ENCODE assay signal across 20 mouse cellular contexts in genomic region chr9:10905696-10906095, GRCm38 (mm10). TPM values are rescaled to one million over a fixed set of nuclear protein-coding genes. Genes with fewer than 3 reads are reported as not detected.
DNase-seq lines count a peak whose midpoint lies in the region; ATAC-seq and TF ChIP-seq lines count a peak whose summit lies in the region.
"Had no signal": no experiment of that assay in that cellular context is flagged by ENCODE, and none has a peak within 500 bp of the region (broad histone marks: within the 10 kb centered on the region; RNA-seq: fewer than 3 reads in every experiment).

No protein-coding gene starts in this region.

- no peak overlapping the region for H3K9ac ChIP-seq in hindbrain, embryonic 14.5 days
- H3K9ac ChIP-seq in hindbrain, embryonic 12.5 days, result no peak overlapping the region
- no peak overlapping the region for H3K9ac ChIP-seq in hindbrain, postnatal 0 days (replicated peaks; ENCODE audit: low read length)
- H3K9ac ChIP-seq: midbrain, embryonic 12.5 days; neural tube, embryonic 12.5 days had no signal

- no peaks in the 10 kb centered on the region for H3K9me3 ChIP-seq in hindbrain, embryonic 14.5 days (ENCODE audit: control insufficient read depth, low read length)
- no peaks in the 10 kb centered on the region for H3K9me3 ChIP-seq in hindbrain, embryonic 12.5 days (replicated peaks)
- H3K9me3 ChIP-seq in hindbrain, postnatal 0 days (ENCODE audit: low read length), result no peaks in the 10 kb centered on the region
- H3K9me3 ChIP-seq: midbrain, embryonic 12.5 days; neural tube, embryonic 12.5 days had no signal

- WGBS in hindbrain, embryonic 14.5 days, result 57% methylated on average over 9 of the region's 9 CpGs
- 78% methylated on average over 9 of the region's 9 CpGs for WGBS in hindbrain, embryonic 12.5 days
- 38% methylated on average over 9 of the region's 9 CpGs for WGBS in hindbrain, postnatal 0 days

- H3K4me3 ChIP-seq in hindbrain, embryonic 14.5 days (replicated peaks; ENCODE audit: low read length), result no peak overlapping the region
- no peak overlapping the region for H3K4me3 ChIP-seq in hindbrain, embryonic 12.5 days
- 0 out of 2 replicates have a peak overlapping the region, but pooled peaks have one; percentile 3 for H3K4me3 ChIP-seq in hindbrain, postnatal 0 days (ENCODE audit: low read length)

- peaks cover 8% of the 10 kb centered on the region; the same call in 1 of the 2 replicates for H3K4me1 ChIP-seq in hindbrain, embryonic 14.5 days (replicated peaks; ENCODE audit: control insufficient read depth, insufficient read depth, low read length)
- H3K4me1 ChIP-seq in hindbrain, embryonic 12.5 days, result peaks cover 9% of the 10 kb centered on the region; the same call in 1 of the 2 replicates
- peaks cover 4% of the 10 kb centered on the region for H3K4me1 ChIP-seq in hindbrain, postnatal 0 days (ENCODE audit: insufficient read depth, low read length)

- H3K27me3 ChIP-seq in hindbrain, embryonic 14.5 days (ENCODE audit: control insufficient read depth, insufficient read depth, low read length), result no peaks in the 10 kb centered on the region
- no peaks in the 10 kb centered on the region for H3K27me3 ChIP-seq in hindbrain, embryonic 12.5 days
- no peaks in the 10 kb centered on the region for H3K27me3 ChIP-seq in hindbrain, postnatal 0 days (ENCODE audit: insufficient read depth, low read length)
- H3K27me3 ChIP-seq: neural tube, embryonic 12.5 days had no signal

- 0 out of 2 replicates have a peak overlapping the region, but pooled peaks have one; percentile 57 for H3K4me2 ChIP-seq in hindbrain, embryonic 14.5 days (replicated peaks)
- H3K4me2 ChIP-seq in hindbrain, embryonic 12.5 days (replicated peaks), result no peak overlapping the region
- peak overlapping the region; percentile 46 for H3K4me2 ChIP-seq in hindbrain, postnatal 0 days (ENCODE audit: low read depth, low read length)

- ATAC-seq in hindbrain, embryonic 14.5 days (ENCODE audit: low FRiP score), result 0 out of 2 replicates have a peak, but pooled peaks have one; percentile 22
- ATAC-seq in hindbrain, embryonic 12.5 days (ENCODE audit: low FRiP score), result no peak
- ATAC-seq in hindbrain, postnatal 0 days, result 0 out of 2 replicates have a peak, but pooled peaks have one; percentile 24
- no peak for ATAC-seq in inflammation-experienced regulatory T-cells, adult 6 months

- DNase-seq in hindbrain, embryonic 14.5 days (ENCODE audit: low spot score), result no peak
- DNase-seq in ES-CJ7 (ENCODE audit: low read depth, low spot score) (peak; percentile 6), ZHBTc4 (ENCODE audit: low read depth, low spot score) (peak; percentile 11)
- peak; percentile 51 for DNase-seq in hindbrain, postnatal 0 days (ENCODE audit: low spot score)
- no peak for DNase-seq in thymus, postnatal 4 days
- DNase-seq: adrenal gland, postnatal 10 days; gastrocnemius, postnatal 14 days; heart, postnatal 4 days; kidney, adult 2 months; kidney, postnatal 36 days; layer of hippocampus, postnatal 36 days; retina, postnatal 1 day; thymus, adult 2 months had no signal

- TF ChIP-seq CTCF in hindbrain, postnatal 0 days (IDR thresholded peaks at IDR 0.05; ENCODE audit: low read depth), result peak; percentile 48

- H3K36me3 ChIP-seq in hindbrain, embryonic 14.5 days (replicated peaks; ENCODE audit: control insufficient read depth, insufficient read depth), result no peaks in the 10 kb centered on the region
- no peaks in the 10 kb centered on the region for H3K36me3 ChIP-seq in hindbrain, embryonic 12.5 days
- no peaks in the 10 kb centered on the region for H3K36me3 ChIP-seq in hindbrain, postnatal 0 days (ENCODE audit: insufficient read depth, low read length)
- H3K36me3 ChIP-seq: midbrain, embryonic 12.5 days; neural tube, embryonic 12.5 days had no signal

- no peak overlapping the region for H3K27ac ChIP-seq in hindbrain, embryonic 14.5 days
- H3K27ac ChIP-seq in hindbrain, embryonic 12.5 days, result no peak overlapping the region
- no peak overlapping the region for H3K27ac ChIP-seq in hindbrain, postnatal 0 days
- H3K27ac ChIP-seq: midbrain, embryonic 12.5 days; neural tube, embryonic 12.5 days had no signal

RNA-seq across cellular contexts. Expression of gene Cntn5, which starts 1.1 kb away (rescaled TPM):
- 20.8 and 22.0 TPM in 2 replicates for polyA plus RNA-seq in hindbrain, embryonic 14.5 days (2014; fragmentation: Nextera tagmentation; extraction: Ambion mirVana)
- polyA plus RNA-seq in hindbrain, embryonic 12.5 days (2016; fragmentation: Nextera tagmentation; extraction: Ambion mirVana), result 8.5 and 8.9 TPM in 2 replicates
- 13.3 and 17.6 TPM in 2 replicates for total RNA-seq in hindbrain, postnatal 0 days (2014; rRNA removed)
- 17.6 and 20.1 TPM in 2 replicates for polyA plus RNA-seq in hindbrain, postnatal 0 days (2015; fragmentation: Nextera tagmentation; extraction: Ambion mirVana)
- polyA plus RNA-seq in inflammation-experienced regulatory T-cells, adult 6 months (2017; shearing (Covaris generic)), result under 1 TPM in 1 of 3 experiments, not detected in 2; 0.66 TPM
- total RNA-seq: common myeloid progenitor, adult 5-6 weeks; gastrocnemius, postnatal 14 days; MEL had no signal
- polyA plus RNA-seq: liver, embryonic 16.5 days; thymus, adult 2 months had no signal

Comparison
In these comparisons a context has a peak if more than half of its experiments do, and no peak if none do; other contexts are left out.
1. ATAC-seq: peak in hindbrain, embryonic 14.5 days (single experiment) and hindbrain, postnatal 0 days (single experiment); none in hindbrain, embryonic 12.5 days (single experiment) and inflammation-experienced regulatory T-cells, adult 6 months (single experiment).
2. DNase-seq: peak in ES-CJ7 (single experiment), ZHBTc4 (single experiment) and hindbrain, postnatal 0 days (single experiment); none in hindbrain, embryonic 14.5 days (single experiment) and thymus, postnatal 4 days (single experiment).